Mouse (Mus musculus) liver, embryonic 14.5 days (tissue): ENCODE data around the gene Dcaf7. TPM values are rescaled to one million over a fixed set of nuclear protein-coding genes. Genes with fewer than 3 reads are reported as not detected.

Experiments used
- ATAC-seq: fragments of 200-750 bp; cut with Nextera tagmentation; 2 replicates; pipeline ENCODE4 v1.8.0; 2017; ENCODE audit warnings: moderate number of reproducible peaks, mild to moderate bottlenecking, moderate library complexity; ENCODE audit not compliant: insufficient read depth
- DNase-seq, 3 experiments: peaks; one replicate each; pipeline ENCODE4 v3.0.0-alpha.2; 2012 to 2013; ENCODE audit warnings: low read depth in 3 of 3, low spot score in 3 of 3
- H3K27ac ChIP-seq: fragments of 300-500 bp; sonication (generic); 2 replicates; pipeline ENCODE4 v1.5.1; 2014; ENCODE audit warnings: moderate library complexity, mild to moderate bottlenecking, control low read depth, inconsistent platforms
- H3K27me3 ChIP-seq: fragments of 300-500 bp; sonication (generic); 2 replicates; pipeline ENCODE4 v1.6.1; 2014; ENCODE audit warnings: mild to moderate bottlenecking, low read length, moderate library complexity; ENCODE audit not compliant: control insufficient read depth, insufficient read depth
- H3K36me3 ChIP-seq: fragments of 300-500 bp; sonication (generic); replicated peaks from 2 replicates; pipeline ENCODE4 v1.6.1; 2014; ENCODE audit warnings: low read depth; ENCODE audit not compliant: control insufficient read depth, insufficient read depth
- H3K4me1 ChIP-seq, 2 experiments: fragments of 200-500 bp in 1 of 2; fragments of 300-500 bp in 1 of 2; sonication (generic) in 1 of 2; replicated peaks; 2 replicates each; pipeline ENCODE4 v1.6.1; 2012 to 2014; ENCODE audit warnings: antibody characterized with exemption in 1 of 2, inconsistent platforms in 1 of 2, low read length in 1 of 2; ENCODE audit not compliant: control insufficient read depth in 2 of 2, insufficient read depth in 2 of 2
- H3K4me2 ChIP-seq: fragments of 300-500 bp; sonication (generic); 2 replicates; pipeline ENCODE4 v1.6.1; 2014; ENCODE audit warnings: low read depth, mild to moderate bottlenecking, control low read depth, moderate library complexity
- H3K4me3 ChIP-seq, 2 experiments: fragments of 200-500 bp in 1 of 2; fragments of 300-500 bp in 1 of 2; sonication (generic) in 1 of 2; 2 replicates each; pipeline ENCODE4 v1.5.1; 2012 to 2014; ENCODE audit warnings: low read depth in 2 of 2, low read length in 2 of 2, mild to moderate bottlenecking in 2 of 2, control low read depth in 1 of 2, inconsistent platforms in 1 of 2, moderate library complexity in 1 of 2; ENCODE audit not compliant: insufficient read depth in 1 of 2
- H3K9ac ChIP-seq: fragments of 300-500 bp; sonication (generic); replicated peaks from 2 replicates; pipeline ENCODE4 v1.6.1; 2014; ENCODE audit warnings: mild to moderate bottlenecking, control low read depth, moderate library complexity
- H3K9me3 ChIP-seq: fragments of 300-500 bp; sonication (generic); 2 replicates; pipeline ENCODE4 v1.6.1; 2016; ENCODE audit warnings: low read length, mixed read lengths; ENCODE audit not compliant: control insufficient read depth
- CTCF ChIP-seq: IDR thresholded peaks from 2 replicates; pipeline ENCODE4 v1.5.1; 2016; ENCODE audit warnings: antibody characterized with exemption, low read depth, control low read depth
- EP300 ChIP-seq: IDR thresholded peaks from 2 replicates; pipeline ENCODE4 v1.6.1; 2016; ENCODE audit warnings: antibody characterized with exemption, low read depth
- WGBS: fragments of 180-500 bp; shearing (Covaris S2); extraction: QIAGEN DNeasy Blood & Tissue Kit; methylation state at CpG from one replicate; pipeline ENCODE4 v1.1.7; 2014; ENCODE audit not compliant: insufficient replicate concordance; 5-methylcytosine and 5-hydroxymethylcytosine counted together
- polyA plus RNA-seq, 2 experiments: library from polyadenylated mRNA; depleted of rRNA in 1 of 2; stranded (reverse) in 1 of 2; unstranded in 1 of 2; fragments of >200 nt; fragmentation: Nextera tagmentation in 1 of 2; extraction: Ambion mirVana in 1 of 2; gene quantifications; 2 replicates each; pipeline versions ENCODE4 v1.2.1 to v1.2.3; 2012 to 2014

Dcaf7 gene
- polyA plus RNA-seq, 2 experiments = 15.5 to 21.6 TPM

GRCm38 (mm10) chr11:106102866-106103265, 66.2 kb downstream of the Dcaf7 start:
- H3K27me3 ChIP-seq = no peaks in the 10 kb centered on the region
- no peaks in the 10 kb centered on the region for H3K4me1 ChIP-seq
- TF ChIP-seq EP300 (no peak), CTCF (no peak)
- H3K36me3 ChIP-seq = no peaks in the 10 kb centered on the region
- 42% methylated on average over 3 of the region's 3 CpGs for WGBS
- DNase-seq (no peak), ATAC-seq (no peak)
- no peak overlapping the region for H3K9ac ChIP-seq
- no peak overlapping the region for H3K27ac ChIP-seq
- H3K4me3 ChIP-seq = no peak overlapping the region
- H3K4me2 ChIP-seq = no peak overlapping the region
- H3K9me3 ChIP-seq = no peaks in the 10 kb centered on the region

GRCm38 (mm10) chr11:106106047-106106587, 69.4 kb downstream of the Dcaf7 start:
- no peak overlapping the region for H3K4me3 ChIP-seq
- no peak overlapping the region for H3K27ac ChIP-seq
- no peak for ATAC-seq

More at GRCm38 (mm10) chr11:106106047-106106587, 69.4 kb downstream of the Dcaf7 start:
- Histone ChIP-seq H3K4me2 (no peak overlapping the region), H3K4me1 (no peaks in the 10 kb centered on the region), H3K9ac (no peak overlapping the region), H3K36me3 (no peaks in the 10 kb centered on the region), H3K9me3 (no peaks in the 10 kb centered on the region), H3K27me3 (no peaks in the 10 kb centered on the region)
- DNase-seq = no peak
- no peak for TF ChIP-seq CTCF
- no peak for TF ChIP-seq EP300
- 30% methylated on average over 8 of the region's 8 CpGs for WGBS

Other genes with a start within 250 kb of the Dcaf7 start
- gene Cyb561, start 83.5 kb upstream of the Dcaf7 start, polyA plus RNA-seq (2012; rRNA removed) = 0.69 and 0.85 TPM in 2 replicates
- 1.1 and 2.1 TPM in 2 replicates for gene Cyb561, start 83.5 kb upstream of the Dcaf7 start, polyA plus RNA-seq (2014; fragmentation: Nextera tagmentation; extraction: Ambion mirVana)
- gene Ace, start 68.9 kb upstream of the Dcaf7 start, polyA plus RNA-seq (2012; rRNA removed) = 0.07 and 0.08 TPM in 2 replicates
- gene Ace, start 68.9 kb upstream of the Dcaf7 start, polyA plus RNA-seq (2014; fragmentation: Nextera tagmentation; extraction: Ambion mirVana) = not detected in 2 replicates
- not detected in 2 replicates for gene Ace3, start 42.2 kb upstream of the Dcaf7 start, polyA plus RNA-seq (2012; rRNA removed)
- gene Ace3, start 42.2 kb upstream of the Dcaf7 start, polyA plus RNA-seq (2014; fragmentation: Nextera tagmentation; extraction: Ambion mirVana) = not detected in 2 replicates
- 0.01 TPM in 2 replicates for gene Kcnh6, start 28.7 kb upstream of the Dcaf7 start, polyA plus RNA-seq (2012; rRNA removed)
- gene Kcnh6, start 28.7 kb upstream of the Dcaf7 start, polyA plus RNA-seq (2014; fragmentation: Nextera tagmentation; extraction: Ambion mirVana) = not detected in 2 replicates
- 7.3 and 10.0 TPM in 2 replicates for gene Taco1, start 29.2 kb downstream of the Dcaf7 start, polyA plus RNA-seq (2012; rRNA removed)
- gene Taco1, start 29.2 kb downstream of the Dcaf7 start, polyA plus RNA-seq (2014; fragmentation: Nextera tagmentation; extraction: Ambion mirVana) = 4.8 and 5.2 TPM in 2 replicates
- gene Map3k3, start 47.7 kb downstream of the Dcaf7 start, polyA plus RNA-seq (2012; rRNA removed) = 5.2 and 5.5 TPM in 2 replicates
- 3.8 and 5.4 TPM in 2 replicates for gene Map3k3, start 47.7 kb downstream of the Dcaf7 start, polyA plus RNA-seq (2014; fragmentation: Nextera tagmentation; extraction: Ambion mirVana)
- gene Gm10840, start 124.0 kb downstream of the Dcaf7 start, polyA plus RNA-seq (2012; rRNA removed) = not detected in 2 replicates
- gene Gm10840, start 124.0 kb downstream of the Dcaf7 start, polyA plus RNA-seq (2014; fragmentation: Nextera tagmentation; extraction: Ambion mirVana) = not detected in 2 replicates
- 17.3 and 26.7 TPM in 2 replicates for gene Limd2, start 124.0 kb downstream of the Dcaf7 start, polyA plus RNA-seq (2012; rRNA removed)
- gene Limd2, start 124.0 kb downstream of the Dcaf7 start, polyA plus RNA-seq (2014; fragmentation: Nextera tagmentation; extraction: Ambion mirVana) = 57.8 and 59.4 TPM in 2 replicates
- 9.1 and 9.4 TPM in 2 replicates for gene Strada, start 165.3 kb downstream of the Dcaf7 start, polyA plus RNA-seq (2012; rRNA removed)
- 6.9 and 8.8 TPM in 2 replicates for gene Strada, start 165.3 kb downstream of the Dcaf7 start, polyA plus RNA-seq (2014; fragmentation: Nextera tagmentation; extraction: Ambion mirVana)
- 11.6 and 19.0 TPM in 2 replicates for gene Ccdc47, start 179.5 kb downstream of the Dcaf7 start, polyA plus RNA-seq (2012; rRNA removed)
- gene Ccdc47, start 179.5 kb downstream of the Dcaf7 start, polyA plus RNA-seq (2014; fragmentation: Nextera tagmentation; extraction: Ambion mirVana) = 27.5 and 29.2 TPM in 2 replicates
- gene Ddx42, start 180.1 kb downstream of the Dcaf7 start, polyA plus RNA-seq (2012; rRNA removed) = 7.8 and 13.5 TPM in 2 replicates
- 20.7 and 22.8 TPM in 2 replicates for gene Ddx42, start 180.1 kb downstream of the Dcaf7 start, polyA plus RNA-seq (2014; fragmentation: Nextera tagmentation; extraction: Ambion mirVana)
- gene Ftsj3, start 219.2 kb downstream of the Dcaf7 start, polyA plus RNA-seq (2012; rRNA removed) = 15.5 and 25.7 TPM in 2 replicates
- 36.8 and 40.1 TPM in 2 replicates for gene Ftsj3, start 219.2 kb downstream of the Dcaf7 start, polyA plus RNA-seq (2014; fragmentation: Nextera tagmentation; extraction: Ambion mirVana)
- 59.6 and 107 TPM in 2 replicates for gene Psmc5, start 219.3 kb downstream of the Dcaf7 start, polyA plus RNA-seq (2012; rRNA removed)
- 123 and 132 TPM in 2 replicates for gene Psmc5, start 219.3 kb downstream of the Dcaf7 start, polyA plus RNA-seq (2014; fragmentation: Nextera tagmentation; extraction: Ambion mirVana)
- 38.8 and 39.1 TPM in 2 replicates for gene Smarcd2, start 236.1 kb downstream of the Dcaf7 start, polyA plus RNA-seq (2012; rRNA removed)
- 23.9 and 29.0 TPM in 2 replicates for gene Smarcd2, start 236.1 kb downstream of the Dcaf7 start, polyA plus RNA-seq (2014; fragmentation: Nextera tagmentation; extraction: Ambion mirVana)
- 0.17 and 0.20 TPM in 2 replicates for gene Tcam1, start 239.8 kb downstream of the Dcaf7 start, polyA plus RNA-seq (2012; rRNA removed)
- gene Tcam1, start 239.8 kb downstream of the Dcaf7 start, polyA plus RNA-seq (2014; fragmentation: Nextera tagmentation; extraction: Ambion mirVana) = 0.09 and 0.18 TPM in 2 replicates